Mouse (Mus musculus) G1E (cell line): ENCODE results near the gene Exo1.

ENCODE experiments used
- CTCF ChIP-seq: IDR thresholded peaks from 2 replicates; pipeline ENCODE4 v1.5.1; 2012; ENCODE audit warnings: low read depth, low read length, inconsistent platforms, mixed read lengths
- GATA1 ChIP-seq: IDR thresholded peaks from 2 replicates; pipeline ENCODE4 v1.6.1; 2012; ENCODE audit warnings: borderline replicate concordance, low read length, inconsistent platforms, mixed read lengths
- TAL1 ChIP-seq: conservative IDR thresholded peaks from 2 replicates; pipeline ENCODE4 v1.6.1; 2012; ENCODE audit warnings: low read depth, low read length, inconsistent platforms, mixed read lengths

DNA sequence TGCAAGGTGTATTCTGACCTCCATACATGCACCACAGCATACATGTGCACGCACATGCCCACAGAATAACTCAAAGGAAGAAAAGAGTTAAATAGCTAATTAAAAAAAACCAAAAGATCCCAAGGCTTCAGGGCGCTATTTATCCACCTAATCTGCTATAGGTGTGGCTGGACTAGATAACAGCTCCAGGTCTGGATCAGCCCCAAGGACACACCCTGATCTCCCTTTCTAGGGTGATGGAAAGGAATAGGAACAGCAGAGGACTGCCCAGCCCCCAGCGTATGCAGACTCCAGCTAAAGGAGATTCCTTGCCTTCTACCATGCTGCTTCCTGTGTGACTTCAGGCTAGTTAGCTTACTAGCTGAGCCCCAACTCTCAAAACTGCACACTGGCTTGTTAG, 31.7 kb downstream of the Exo1 start:
- TF ChIP-seq CTCF = no peak
- no peak for TF ChIP-seq GATA1
- TF ChIP-seq TAL1 = no peak
